Mouse (Mus musculus): ENCODE results near the gene Pglyrp3. TPM values are rescaled to one million over a fixed set of nuclear protein-coding genes. Genes with fewer than 3 reads are reported as not detected.
"Not testable (repeated sequence)": the region's sequence is repeated elsewhere in the genome, so short reads cannot be mapped to it uniquely, and the experiment has no call there.

The Pglyrp3 gene
- not detected in 2 replicates for polyA plus RNA-seq (2015; fragmentation: Nextera tagmentation; extraction: Ambion mirVana)

DNA sequence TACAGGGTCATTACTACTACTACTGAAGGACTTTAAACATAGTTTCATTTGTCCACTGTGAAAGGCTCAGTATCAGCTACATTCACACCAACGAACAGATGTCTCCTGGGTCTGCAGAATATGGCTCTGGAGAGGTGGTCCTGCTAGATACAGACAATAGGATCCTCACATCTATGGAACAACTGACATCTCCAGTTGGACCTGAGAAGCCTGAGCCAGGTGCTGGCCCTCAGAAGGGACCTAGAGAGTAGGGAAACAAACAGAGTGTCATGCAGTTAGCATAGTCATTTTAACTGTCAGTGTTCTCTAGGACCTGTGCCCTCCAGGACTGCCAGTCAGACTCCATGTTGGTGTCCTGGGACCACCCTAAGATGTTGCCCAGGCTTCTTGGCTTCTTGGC lies at the start of gene Pglyrp3:
Pglyrp3 (plus strand) TSS at position 301 of the 400 bp plus-strand sequence.
- ATAC-seq (no peak), DNase-seq (ENCODE audit: low spot score) (no peak)
- WGBS, result 80% methylated on average over 1 of the region's 1 CpGs
- no peaks in the 10 kb centered on the region for H3K4me1 ChIP-seq (ENCODE audit: insufficient read depth, low read depth, low read length)
- no peaks in the 10 kb centered on the region for H3K27me3 ChIP-seq (replicated peaks; ENCODE audit: insufficient read depth, low read length)
- no peak within 1 kb of the TSS for H3K4me3 ChIP-seq (ENCODE audit: low read depth, low read length)
- no peak within 1 kb of the TSS for H3K4me2 ChIP-seq (replicated peaks; ENCODE audit: low read depth, low read length)
- no peak for TF ChIP-seq EP300 (IDR thresholded peaks at IDR 0.05)
- no peak for TF ChIP-seq CTCF (IDR thresholded peaks at IDR 0.05)
- no peaks in the 10 kb centered on the region for H3K36me3 ChIP-seq (ENCODE audit: insufficient read depth, low read length)
- no peak within 1 kb of the TSS for H3K9ac ChIP-seq (replicated peaks; ENCODE audit: low read depth)
- no peaks in the 10 kb centered on the region for H3K9me3 ChIP-seq (ENCODE audit: low read length)
- H3K27ac ChIP-seq (ENCODE audit: low read length), result no peak within 1 kb of the TSS

DNA sequence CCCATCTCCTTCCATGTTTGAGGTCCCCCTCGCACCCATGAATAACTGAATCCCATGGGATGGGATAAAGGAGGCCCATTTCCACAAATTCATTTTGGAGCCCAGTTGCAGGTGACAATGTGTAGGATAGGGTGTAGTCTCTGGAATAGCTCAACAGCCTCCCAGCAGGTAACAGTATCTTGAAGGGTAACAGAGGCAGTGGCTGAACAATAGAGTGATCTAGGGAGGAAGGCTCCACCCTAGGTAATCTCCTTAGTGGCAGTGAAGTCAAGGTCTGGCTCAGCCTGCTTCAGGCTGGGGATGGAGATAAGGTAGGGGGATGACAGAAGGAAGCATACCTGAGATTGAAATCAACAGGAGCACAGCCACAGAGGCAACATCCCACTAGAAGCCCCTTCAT lies 3.4 kb upstream of the Pglyrp3 start:
- no peak for ATAC-seq

DNA sequence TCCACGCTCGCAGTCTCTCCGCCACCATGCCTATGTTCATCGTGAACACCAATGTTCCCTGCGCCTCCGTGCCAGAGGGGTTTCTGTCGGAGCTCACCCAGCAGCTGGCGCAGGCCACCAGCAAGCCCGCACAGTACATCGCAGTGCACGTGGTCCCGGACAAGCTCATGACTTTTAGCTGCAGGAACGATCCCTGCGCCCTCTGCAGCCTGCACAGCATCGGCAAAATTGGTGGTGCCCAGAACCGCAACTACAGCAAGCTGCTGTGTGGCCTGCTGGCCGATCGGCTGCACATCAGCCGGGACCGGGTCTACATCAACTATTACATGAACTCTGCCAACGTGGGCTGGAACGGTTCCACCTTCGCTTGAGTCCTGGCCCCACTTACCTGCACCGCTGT lies 10.2 kb downstream of the Pglyrp3 start:
- not testable (repeated sequence) for H3K4me1 ChIP-seq (ENCODE audit: insufficient read depth, low read depth, low read length); H3K27ac ChIP-seq (ENCODE audit: low read length); H3K4me3 ChIP-seq (ENCODE audit: low read depth, low read length); H3K9ac ChIP-seq (replicated peaks; ENCODE audit: low read depth); ATAC-seq; H3K27me3 ChIP-seq (replicated peaks; ENCODE audit: insufficient read depth, low read length); H3K36me3 ChIP-seq (ENCODE audit: insufficient read depth, low read length); H3K4me2 ChIP-seq (replicated peaks; ENCODE audit: low read depth, low read length); DNase-seq (ENCODE audit: low spot score); H3K9me3 ChIP-seq (ENCODE audit: low read length)
- 58% methylated on average over 24 of the region's 24 CpGs for WGBS

More for the DNA sequence above, 3.4 kb upstream of the Pglyrp3 start:
- no peak overlapping the region for H3K4me3 ChIP-seq (ENCODE audit: low read depth, low read length)
- H3K27ac ChIP-seq (ENCODE audit: low read length), result no peak overlapping the region
- no peaks in the 10 kb centered on the region for H3K4me1 ChIP-seq (ENCODE audit: insufficient read depth, low read depth, low read length)
- WGBS, result 78% methylated on average over 1 of the region's 1 CpGs
- H3K4me2 ChIP-seq (replicated peaks; ENCODE audit: low read depth, low read length), result no peak overlapping the region
- no peak overlapping the region for H3K9ac ChIP-seq (replicated peaks; ENCODE audit: low read depth)
- H3K27me3 ChIP-seq (replicated peaks; ENCODE audit: insufficient read depth, low read length), result no peaks in the 10 kb centered on the region
- no peak for DNase-seq (ENCODE audit: low spot score)
- TF ChIP-seq EP300 (IDR thresholded peaks at IDR 0.05), result no peak
- TF ChIP-seq CTCF (IDR thresholded peaks at IDR 0.05), result no peak
- no peaks in the 10 kb centered on the region for H3K9me3 ChIP-seq (ENCODE audit: low read length)
- no peaks in the 10 kb centered on the region for H3K36me3 ChIP-seq (ENCODE audit: insufficient read depth, low read length)

DNA sequence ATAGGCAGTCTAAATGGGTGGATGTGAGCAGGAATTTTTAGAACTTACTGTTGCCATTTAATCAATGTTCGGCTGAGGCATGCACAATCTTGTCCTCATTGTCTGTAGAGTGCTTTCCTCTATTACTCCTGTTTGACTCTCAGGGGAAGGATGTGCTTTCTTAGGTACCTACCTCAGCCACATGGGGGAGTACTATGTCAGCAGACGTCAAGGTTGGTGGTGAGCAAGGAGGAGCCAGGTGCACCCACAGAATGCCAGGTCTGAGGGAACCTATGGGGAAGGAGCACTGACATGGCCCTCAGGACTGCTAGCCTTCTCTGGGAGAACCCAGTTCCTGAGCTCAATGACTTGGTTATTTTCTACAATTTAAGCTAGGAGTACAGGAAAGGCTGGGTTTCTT lies 18.8 kb downstream of the Pglyrp3 start:
- no peak for TF ChIP-seq EP300 (IDR thresholded peaks at IDR 0.05)
- peak; percentile 24; the same call in 1 of the 2 replicates for TF ChIP-seq CTCF (IDR thresholded peaks at IDR 0.05)
- no peak for DNase-seq (ENCODE audit: low spot score)
- H3K27ac ChIP-seq (ENCODE audit: low read length), result no peak overlapping the region

DNA sequence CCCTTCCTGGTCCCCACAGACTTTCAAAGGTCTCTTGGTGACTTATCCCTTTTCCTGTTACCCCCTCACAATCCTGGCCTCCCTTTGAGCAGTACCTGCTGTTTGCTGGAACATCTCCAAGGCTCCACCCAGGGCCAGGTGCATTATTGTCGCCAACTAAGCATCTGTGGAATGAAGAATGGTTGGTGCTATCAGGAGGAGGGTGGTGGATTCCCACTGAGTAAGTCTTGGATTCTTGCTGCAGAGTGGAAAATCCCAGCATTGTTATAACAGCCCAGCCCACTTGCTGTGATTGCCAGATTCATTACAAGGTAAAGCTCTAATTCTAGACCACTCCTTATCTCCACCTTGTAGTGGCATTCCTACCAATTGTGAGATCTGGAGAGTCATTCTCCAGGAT lies 19.5 kb downstream of the Pglyrp3 start:
- no peak overlapping the region for H3K9ac ChIP-seq (replicated peaks; ENCODE audit: low read depth)
- no peak for TF ChIP-seq CTCF (IDR thresholded peaks at IDR 0.05)
- H3K4me3 ChIP-seq (ENCODE audit: low read depth, low read length), result no peak overlapping the region
- H3K4me2 ChIP-seq (replicated peaks; ENCODE audit: low read depth, low read length), result no peak overlapping the region
- no peaks in the 10 kb centered on the region for H3K27me3 ChIP-seq (replicated peaks; ENCODE audit: insufficient read depth, low read length)
- WGBS, result 30% methylated on average over 1 of the region's 1 CpGs
- DNase-seq (ENCODE audit: low spot score) (peak; percentile 11), ATAC-seq (peak; percentile 37; the same call in 1 of the 2 replicates)
- no peaks in the 10 kb centered on the region for H3K9me3 ChIP-seq (ENCODE audit: low read length)
- no peaks in the 10 kb centered on the region for H3K36me3 ChIP-seq (ENCODE audit: insufficient read depth, low read length)
- no peak overlapping the region for H3K27ac ChIP-seq (ENCODE audit: low read length)
- H3K4me1 ChIP-seq (ENCODE audit: insufficient read depth, low read depth, low read length), result no peaks in the 10 kb centered on the region

More for the DNA sequence above, 18.8 kb downstream of the Pglyrp3 start:
- no peaks in the 10 kb centered on the region for H3K9me3 ChIP-seq (ENCODE audit: low read length)
- H3K4me1 ChIP-seq (ENCODE audit: insufficient read depth, low read depth, low read length), result no peaks in the 10 kb centered on the region
- no peak for ATAC-seq
- no peaks in the 10 kb centered on the region for H3K27me3 ChIP-seq (replicated peaks; ENCODE audit: insufficient read depth, low read length)
- no peaks in the 10 kb centered on the region for H3K36me3 ChIP-seq (ENCODE audit: insufficient read depth, low read length)
- H3K4me2 ChIP-seq (replicated peaks; ENCODE audit: low read depth, low read length), result no peak overlapping the region
- H3K9ac ChIP-seq (replicated peaks; ENCODE audit: low read depth), result no peak overlapping the region
- 47% methylated on average over 2 of the region's 2 CpGs for WGBS
- H3K4me3 ChIP-seq (ENCODE audit: low read depth, low read length), result no peak overlapping the region

DNA sequence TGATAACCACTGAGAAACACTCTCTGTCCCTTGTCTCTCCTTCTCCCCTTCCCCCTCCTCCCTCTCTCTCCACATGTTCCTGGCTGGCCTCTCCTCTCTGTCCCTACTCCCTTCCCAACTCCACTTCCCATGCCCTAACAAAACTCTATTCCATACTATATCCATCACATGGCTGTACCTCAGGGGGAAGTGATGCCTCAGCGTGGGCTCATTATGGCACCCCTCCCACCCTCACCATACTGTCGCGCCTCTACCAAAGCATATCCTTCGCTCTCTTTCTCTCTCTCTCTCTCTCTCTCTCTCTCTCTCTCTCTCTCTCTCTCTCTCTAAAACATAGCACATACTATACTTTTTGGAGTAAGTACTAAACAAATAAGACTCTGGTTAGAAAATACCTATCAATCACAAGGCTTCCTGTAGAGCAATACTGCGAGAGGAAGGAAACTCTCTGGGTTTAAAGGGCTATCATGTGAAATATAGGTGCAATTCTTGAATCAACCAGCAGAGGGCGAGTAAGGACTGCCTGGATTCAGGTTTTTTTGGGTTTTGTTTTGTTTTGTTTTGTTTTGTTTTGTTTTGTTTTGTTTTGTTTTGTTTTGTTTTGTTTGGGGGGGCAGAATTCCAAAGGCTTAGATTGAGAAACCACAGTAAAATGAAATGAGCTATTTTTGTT lies 36.1 kb downstream of the Pglyrp3 start:
- Histone ChIP-seq H3K4me2 (replicated peaks; ENCODE audit: low read depth, low read length) (no peak overlapping the region), H3K27ac (ENCODE audit: low read length) (no peak overlapping the region), H3K9ac (replicated peaks; ENCODE audit: low read depth) (no peak overlapping the region), H3K4me1 (ENCODE audit: insufficient read depth, low read depth, low read length) (no peaks in the 10 kb centered on the region), H3K36me3 (ENCODE audit: insufficient read depth, low read length) (no peaks in the 10 kb centered on the region), H3K9me3 (ENCODE audit: low read length) (no peaks in the 10 kb centered on the region), H3K4me3 (ENCODE audit: low read depth, low read length) (no peak overlapping the region), H3K27me3 (replicated peaks; ENCODE audit: insufficient read depth, low read length) (no peaks in the 10 kb centered on the region)
- ATAC-seq, result no peak
- WGBS, result 54% methylated on average over 6 of the region's 6 CpGs
- TF ChIP-seq CTCF (IDR thresholded peaks at IDR 0.05) (peak; percentile 80), EP300 (IDR thresholded peaks at IDR 0.05) (no peak)
- DNase-seq (ENCODE audit: low spot score), result peak; percentile 28
